Mouse (Mus musculus) forebrain, embryonic 13.5 days (tissue): Measurements from ENCODE around the gene Atp1b2. TPM values are rescaled to one million over a fixed set of nuclear protein-coding genes. Genes with fewer than 3 reads are reported as not detected.
A peak's percentile ranks its signal among the peaks of the same experiment; 100 is the strongest.
"Not testable (repeated sequence)": the region's sequence is repeated elsewhere in the genome, so short reads cannot be mapped to it uniquely, and the experiment has no call there.

Experiments
- ATAC-seq: fragments of 200-750 bp; cut with Nextera tagmentation; 2 replicates; pipeline ENCODE4 v1.8.0; 2017
- H3K27ac ChIP-seq: fragments of 300-500 bp; sonication (generic); 2 replicates; pipeline ENCODE4 v1.5.1; 2015; ENCODE audit warnings: inconsistent platforms, mild to moderate bottlenecking, moderate library complexity
- H3K27me3 ChIP-seq: fragments of 300-500 bp; sonication (generic); 2 replicates; pipeline ENCODE4 v1.6.1; 2015; ENCODE audit warnings: mild to moderate bottlenecking, inconsistent platforms
- H3K36me3 ChIP-seq: fragments of 300-500 bp; sonication (generic); 2 replicates; pipeline ENCODE4 v1.6.1; 2015; ENCODE audit warnings: mild to moderate bottlenecking, inconsistent platforms; ENCODE audit not compliant: poor library complexity, severe bottlenecking
- H3K4me1 ChIP-seq: fragments of 300-500 bp; sonication (generic); 2 replicates; pipeline ENCODE4 v1.6.1; 2015; ENCODE audit warnings: inconsistent platforms
- H3K4me2 ChIP-seq: fragments of 300-500 bp; sonication (generic); 2 replicates; pipeline ENCODE4 v1.6.1; 2015; ENCODE audit warnings: inconsistent platforms, mild to moderate bottlenecking, moderate library complexity
- H3K4me3 ChIP-seq: fragments of 300-500 bp; sonication (generic); 2 replicates; pipeline ENCODE4 v1.5.1; 2015; ENCODE audit warnings: mild to moderate bottlenecking, inconsistent platforms
- H3K9ac ChIP-seq: fragments of 300-500 bp; sonication (generic); 2 replicates; pipeline ENCODE4 v1.6.1; 2015; ENCODE audit warnings: mild to moderate bottlenecking, inconsistent platforms
- H3K9me3 ChIP-seq: fragments of 300-500 bp; sonication (generic); replicated peaks from 2 replicates; pipeline ENCODE4 v1.6.1; 2016; ENCODE audit warnings: inconsistent platforms
- WGBS: fragments of 180-500 bp; shearing (Covaris S2); methylation state at CpG from one replicate; pipeline ENCODE4 v1.1.7; 2015; 5-methylcytosine and 5-hydroxymethylcytosine counted together
- polyA plus RNA-seq: library from polyadenylated mRNA; unstranded; fragments of >200 nt; fragmentation: Nextera tagmentation; extraction: Ambion mirVana; gene quantifications from 2 replicates; pipeline ENCODE4 v1.2.1, GENCODE M21; 2015

The Atp1b2 gene
- polyA plus RNA-seq, 1 experiment from 2014 or later: 12.7 TPM

DNA sequence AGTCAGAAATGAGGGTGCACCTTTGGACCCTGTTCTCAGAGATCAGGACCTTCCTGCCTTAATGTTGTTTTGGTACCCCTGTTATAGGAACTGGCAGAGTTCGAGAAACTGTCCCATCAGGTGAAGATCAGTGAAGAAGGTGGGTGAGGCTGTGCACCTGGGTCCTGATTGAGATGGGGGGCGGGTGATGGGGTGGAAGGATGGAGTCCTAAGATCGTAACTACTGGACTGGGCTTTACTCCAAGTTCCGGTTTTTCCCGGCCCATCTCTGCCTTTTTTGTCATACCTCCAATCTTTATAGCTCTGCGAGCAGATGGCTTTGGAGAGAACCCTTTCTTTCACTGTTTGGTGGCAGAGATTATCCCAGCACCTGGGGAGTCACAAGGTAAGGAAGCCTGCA is 16.7 kb upstream of the Atp1b2 start:
- Histone ChIP-seq H3K36me3 (no peaks in the 10 kb centered on the region), H3K4me3 (peak overlapping the region; percentile 53), H3K4me2 (peak overlapping the region; percentile 80), H3K9ac (peak overlapping the region; percentile 78), H3K4me1 (peaks cover 16% of the 10 kb centered on the region), H3K27ac (peak overlapping the region; percentile 59), H3K9me3 (no peaks in the 10 kb centered on the region), H3K27me3 (no peaks in the 10 kb centered on the region)
- ATAC-seq: peak; percentile 19; the same call in 1 of the 2 replicates
- WGBS: 39% methylated on average over 6 of the region's 6 CpGs

DNA sequence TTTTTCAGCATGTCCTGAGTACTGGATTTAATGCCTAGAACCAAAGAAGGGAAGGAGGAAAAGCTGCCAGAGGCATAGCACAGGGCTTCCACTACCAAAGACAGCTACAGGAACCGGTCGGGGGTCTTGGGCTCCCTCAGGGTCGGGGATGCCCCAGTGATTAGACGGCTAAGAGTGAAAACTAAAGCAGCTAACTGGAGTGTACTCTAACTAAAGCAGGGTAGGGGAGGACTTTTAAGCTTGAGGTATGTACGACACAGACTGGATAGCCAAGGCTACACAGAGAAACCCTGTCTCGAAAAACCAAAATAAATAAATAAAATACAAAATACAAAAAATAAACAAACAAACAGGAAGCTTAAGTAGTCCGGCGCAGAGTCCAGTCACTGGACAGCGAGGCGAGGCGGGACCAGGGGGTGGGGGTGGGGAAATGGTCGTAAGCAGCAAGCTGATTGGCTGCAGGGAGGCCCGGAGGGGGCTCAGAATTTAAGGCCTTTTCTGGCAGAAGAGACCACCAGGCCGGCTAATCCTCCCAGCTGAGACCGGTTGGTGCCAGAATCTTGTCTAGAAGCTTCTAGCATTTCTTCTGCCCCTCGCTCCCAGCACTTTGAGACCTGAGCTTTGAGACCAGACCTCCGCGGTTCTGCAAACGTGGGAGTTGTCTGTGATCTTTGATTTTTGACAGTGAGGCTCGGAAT is 16.0 kb upstream of the Atp1b2 start, which contains the start of gene Sat2:
TSS of gene Sat2 (plus strand) at position 454 of the 698 bp plus-strand sequence.
- Histone ChIP-seq H3K27me3 (no peaks in the 10 kb centered on the region), H3K27ac (peak within 1 kb of the TSS; percentile 59), H3K9me3 (no peaks in the 10 kb centered on the region), H3K9ac (peak within 1 kb of the TSS; percentile 78), H3K4me2 (peak within 1 kb of the TSS; percentile 80), H3K4me3 (peak within 1 kb of the TSS; percentile 53), H3K36me3 (no peaks in the 10 kb centered on the region), H3K4me1 (peaks cover 16% of the 10 kb centered on the region)
- peak; percentile 80 for ATAC-seq
- WGBS: 0% methylated on average over 20 of the region's 20 CpGs

DNA sequence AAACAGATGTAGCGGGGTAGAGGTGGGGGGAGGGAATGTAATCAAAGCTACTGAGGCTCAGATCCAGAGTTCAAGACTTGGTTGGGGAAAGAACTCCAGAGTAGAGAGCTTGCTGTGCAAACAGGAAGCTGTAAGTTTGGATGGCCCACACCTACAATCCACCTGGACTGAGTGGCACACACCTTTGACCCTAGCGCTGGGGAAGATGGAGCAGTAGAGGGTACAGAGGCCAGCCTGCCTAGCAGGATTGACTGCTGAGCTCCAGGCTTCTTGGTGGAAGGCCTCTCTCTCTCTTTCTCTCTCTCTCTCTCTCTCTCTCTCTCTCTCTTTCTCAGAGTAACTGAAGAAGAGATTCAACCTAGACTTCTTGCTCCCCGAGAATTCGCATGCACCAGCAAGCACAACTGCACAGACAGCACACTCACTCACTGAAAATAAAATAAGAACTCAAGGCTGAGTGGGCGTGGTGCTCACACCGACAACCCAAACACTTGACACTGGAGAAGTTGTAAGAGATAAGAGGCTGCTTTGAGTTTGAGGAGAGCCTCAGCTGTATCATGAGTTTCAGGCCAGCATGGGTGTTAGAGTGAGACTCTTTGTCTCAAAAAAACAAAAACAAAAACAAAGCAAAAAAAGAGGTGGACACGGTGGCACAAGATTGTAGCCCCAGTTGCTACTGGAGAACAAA is 14.8 kb upstream of the Atp1b2 start:
- H3K27ac ChIP-seq: no peak overlapping the region
- no peak overlapping the region for H3K9ac ChIP-seq
- H3K4me2 ChIP-seq: no peak overlapping the region
- no peaks in the 10 kb centered on the region for H3K9me3 ChIP-seq
- WGBS: 86% methylated on average over 7 of the region's 7 CpGs
- no peaks in the 10 kb centered on the region for H3K36me3 ChIP-seq
- H3K4me3 ChIP-seq: no peak overlapping the region
- ATAC-seq: no peak
- peaks cover 16% of the 10 kb centered on the region for H3K4me1 ChIP-seq
- H3K27me3 ChIP-seq: no peaks in the 10 kb centered on the region

DNA sequence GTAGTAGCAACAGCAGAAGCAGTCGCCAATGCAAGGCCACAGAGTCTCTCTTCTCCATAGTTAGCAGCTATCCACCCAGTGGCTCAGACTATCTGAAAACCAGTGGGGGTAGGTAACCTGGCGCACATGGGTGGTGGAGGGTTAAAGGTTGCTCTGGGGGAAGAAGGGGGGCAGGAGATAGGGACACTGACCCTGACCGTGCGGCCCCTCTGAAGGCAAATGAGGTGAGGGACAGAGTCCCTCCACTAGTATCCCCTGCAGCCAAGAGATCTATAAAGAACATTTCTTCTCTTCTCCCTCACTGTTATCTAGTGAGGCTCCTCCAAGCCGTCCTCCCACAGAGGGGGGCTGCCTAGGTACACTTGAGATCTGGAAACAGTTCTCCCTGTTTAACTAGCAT is 12.1 kb upstream of the Atp1b2 start, which contains the start of gene Shbg:
TSS of gene Shbg (minus strand) at position 101 of the 400 bp plus-strand sequence.
- H3K4me1 ChIP-seq: peaks cover 17% of the 10 kb centered on the region

DNA sequence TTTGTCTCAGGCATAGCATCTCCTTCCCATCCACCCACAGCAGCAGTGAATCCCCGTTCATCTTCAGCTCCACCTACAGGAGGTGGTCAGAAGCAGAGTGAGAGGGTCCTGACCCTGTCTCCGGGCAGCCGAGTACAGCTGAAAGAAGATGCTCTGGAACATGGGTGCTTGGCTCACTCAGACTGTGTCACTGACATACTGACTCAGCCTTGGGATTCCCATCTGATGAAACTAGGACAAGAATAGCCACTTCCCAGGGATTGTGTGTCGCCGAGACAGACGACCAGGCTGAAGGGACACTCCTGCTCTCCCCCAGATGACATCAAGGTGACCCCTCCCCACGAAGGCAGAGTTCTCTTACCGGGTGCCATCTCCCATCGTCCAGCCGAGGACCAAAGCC is 11.0 kb upstream of the Atp1b2 start:
- H3K4me1 ChIP-seq: peaks cover 11% of the 10 kb centered on the region
- 53% methylated on average over 10 of the region's 10 CpGs for WGBS
- no peak overlapping the region for H3K4me2 ChIP-seq
- H3K9me3 ChIP-seq: no peaks in the 10 kb centered on the region
- no peak overlapping the region for H3K27ac ChIP-seq
- H3K4me3 ChIP-seq: no peak overlapping the region
- ATAC-seq: no peak
- H3K27me3 ChIP-seq: no peaks in the 10 kb centered on the region
- no peak overlapping the region for H3K9ac ChIP-seq
- H3K36me3 ChIP-seq: no peaks in the 10 kb centered on the region

More for the DNA sequence above, 12.1 kb upstream of the Atp1b2 start, which contains the start of gene Shbg:
- Histone ChIP-seq H3K27ac (no peak within 1 kb of the TSS), H3K4me2 (no peak within 1 kb of the TSS), H3K9ac (no peak within 1 kb of the TSS), H3K27me3 (no peaks in the 10 kb centered on the region), H3K36me3 (no peaks in the 10 kb centered on the region), H3K9me3 (no peaks in the 10 kb centered on the region), H3K4me3 (no peak within 1 kb of the TSS)
- no peak for ATAC-seq
- WGBS: 81% methylated on average over 5 of the region's 5 CpGs

DNA sequence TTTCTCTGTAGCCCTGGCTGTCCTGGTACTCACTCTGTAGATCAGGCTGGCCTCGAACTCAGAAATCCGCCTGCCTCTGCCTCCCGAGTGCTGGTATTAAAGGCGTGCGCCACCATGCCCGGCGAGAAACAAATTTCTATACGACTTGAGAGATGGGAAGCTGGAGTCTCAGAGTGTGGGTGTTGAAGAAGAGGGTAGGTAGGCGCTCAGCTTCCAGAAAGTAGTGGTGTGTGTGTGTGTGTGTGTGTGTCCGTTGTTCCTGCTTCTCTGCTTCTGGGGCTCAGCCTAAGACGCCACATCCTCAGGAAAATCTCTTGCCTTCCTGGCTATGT is 8.5 kb upstream of the Atp1b2 start:
- 51% methylated on average over 11 of the region's 11 CpGs for WGBS
- H3K9ac ChIP-seq, H3K27me3 ChIP-seq, H3K4me2 ChIP-seq, H3K36me3 ChIP-seq, H3K27ac ChIP-seq, ATAC-seq, H3K4me1 ChIP-seq, H3K9me3 ChIP-seq, H3K4me3 ChIP-seq: not testable (repeated sequence)

DNA sequence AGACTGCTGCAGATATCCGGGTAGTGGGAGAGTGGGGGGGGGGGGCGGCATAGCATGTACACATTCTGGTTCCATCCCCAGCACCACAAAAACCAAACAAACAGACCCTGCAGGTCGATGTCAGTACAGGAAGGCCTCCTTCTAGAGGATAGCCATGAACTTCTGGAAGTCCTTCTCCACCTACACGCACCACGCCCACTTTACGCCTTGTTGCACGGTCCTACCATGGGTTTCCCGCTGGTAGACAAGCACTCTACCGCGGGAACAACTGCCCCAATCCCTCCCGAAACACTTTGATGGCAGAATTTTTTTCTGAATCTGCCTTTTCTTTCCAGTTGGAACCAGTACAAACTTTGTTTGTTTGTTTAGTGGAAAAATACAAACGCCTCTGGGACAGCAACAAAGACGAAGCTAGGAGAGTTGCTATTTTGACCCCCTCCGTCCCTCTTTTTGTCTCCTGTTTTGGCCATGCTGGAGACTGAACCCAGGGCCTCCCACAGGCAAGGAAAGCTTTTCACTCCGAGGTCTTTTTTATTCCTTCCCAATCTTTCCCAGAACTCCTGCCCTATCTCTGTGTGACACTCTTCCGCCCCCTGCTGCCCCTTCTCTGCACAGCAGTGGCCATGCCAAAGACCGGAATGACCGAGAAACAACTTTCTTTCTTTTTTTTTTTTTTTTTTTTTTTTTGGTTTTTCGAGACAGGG is 8.0 kb upstream of the Atp1b2 start:
- Histone ChIP-seq H3K9me3 (no peaks in the 10 kb centered on the region), H3K36me3 (no peaks in the 10 kb centered on the region), H3K4me1 (peaks cover 7% of the 10 kb centered on the region), H3K27ac (no peak overlapping the region), H3K4me3 (no peak overlapping the region), H3K9ac (peak overlapping the region; percentile 17; the same call in 1 of the 2 replicates), H3K4me2 (peak overlapping the region; percentile 26), H3K27me3 (no peaks in the 10 kb centered on the region)
- WGBS: 7% methylated on average over 19 of the region's 19 CpGs
- ATAC-seq: peak; percentile 45; the same call in 1 of the 2 replicates

DNA sequence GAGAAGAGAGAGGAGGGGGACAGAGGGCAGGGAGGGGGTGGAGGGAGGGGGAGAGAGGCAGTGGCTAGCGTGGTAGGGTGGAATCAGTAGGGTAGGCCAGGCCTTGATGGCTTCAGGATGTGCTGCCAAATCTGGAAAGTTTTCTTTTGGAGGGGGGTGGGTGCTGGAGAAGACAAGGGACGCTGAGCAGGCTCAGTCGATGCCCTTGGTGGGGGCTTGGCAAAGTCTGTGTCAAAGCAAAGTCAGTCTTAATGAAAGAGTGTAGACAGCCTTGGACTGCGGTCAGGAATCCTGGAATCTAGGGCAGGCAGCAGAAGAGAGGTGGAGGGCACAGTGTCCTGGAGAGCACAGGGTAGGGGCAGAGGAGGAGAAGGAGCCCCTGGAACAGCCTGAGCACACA is 5.2 kb upstream of the Atp1b2 start:
- Histone ChIP-seq H3K27ac (no peak overlapping the region), H3K9me3 (no peaks in the 10 kb centered on the region), H3K9ac (no peak overlapping the region), H3K36me3 (no peaks in the 10 kb centered on the region), H3K4me3 (no peak overlapping the region), H3K4me2 (no peak overlapping the region), H3K27me3 (no peaks in the 10 kb centered on the region), H3K4me1 (peaks cover 12% of the 10 kb centered on the region)
- 66% methylated on average over 4 of the region's 4 CpGs for WGBS
- ATAC-seq: no peak

DNA sequence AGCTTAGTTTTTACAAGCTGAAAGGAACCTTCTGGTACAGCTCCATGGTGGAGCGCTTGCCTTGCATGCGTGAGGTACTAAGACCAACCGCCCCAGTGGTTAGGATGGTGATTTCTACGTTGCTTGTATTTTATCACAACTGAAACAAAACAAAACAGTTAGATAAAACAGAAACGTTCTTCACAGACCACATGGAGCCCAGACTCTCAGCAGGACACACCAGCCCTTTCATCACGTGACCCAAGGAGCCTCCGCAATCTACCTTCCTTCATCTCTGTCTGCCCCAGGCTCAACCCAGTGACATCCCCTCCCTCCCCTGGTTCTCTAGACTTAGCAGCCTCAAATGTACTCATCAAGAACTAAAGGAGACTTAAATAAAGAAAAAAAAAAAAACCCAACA is 3.7 kb upstream of the Atp1b2 start:
- H3K9me3 ChIP-seq: no peaks in the 10 kb centered on the region
- H3K4me1 ChIP-seq: peaks cover 21% of the 10 kb centered on the region
- H3K36me3 ChIP-seq: no peaks in the 10 kb centered on the region
- H3K4me2 ChIP-seq: no peak overlapping the region
- H3K9ac ChIP-seq: no peak overlapping the region
- no peak overlapping the region for H3K4me3 ChIP-seq
- ATAC-seq: no peak
- WGBS: 65% methylated on average over 7 of the region's 7 CpGs
- H3K27ac ChIP-seq: no peak overlapping the region
- no peaks in the 10 kb centered on the region for H3K27me3 ChIP-seq

DNA sequence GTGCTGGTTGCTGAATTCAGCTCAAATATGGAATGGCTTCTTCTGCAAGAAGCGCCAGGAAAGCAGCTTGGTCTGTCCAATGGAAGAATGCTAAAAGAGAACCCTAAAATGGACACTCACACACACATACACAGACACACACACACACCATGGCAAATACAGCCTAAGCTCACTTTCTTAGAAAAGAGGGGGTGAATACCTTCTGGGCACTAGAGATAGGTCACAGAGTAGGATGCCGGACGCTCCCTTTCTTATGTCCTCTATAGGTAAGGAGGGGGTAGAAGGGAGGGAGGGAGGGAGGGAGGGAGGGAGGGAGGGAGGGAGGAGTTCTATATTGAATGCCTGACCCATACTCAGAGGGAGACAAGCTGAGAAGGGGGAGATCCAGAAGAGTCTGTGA is 2.8 kb upstream of the Atp1b2 start:
- H3K4me2 ChIP-seq: no peak overlapping the region
- 86% methylated on average over 3 of the region's 3 CpGs for WGBS
- H3K4me1 ChIP-seq: peaks cover 26% of the 10 kb centered on the region
- no peaks in the 10 kb centered on the region for H3K36me3 ChIP-seq
- no peak overlapping the region for H3K4me3 ChIP-seq
- H3K9ac ChIP-seq: no peak overlapping the region
- H3K27ac ChIP-seq: no peak overlapping the region
- no peaks in the 10 kb centered on the region for H3K9me3 ChIP-seq
- no peak for ATAC-seq
- H3K27me3 ChIP-seq: no peaks in the 10 kb centered on the region

DNA sequence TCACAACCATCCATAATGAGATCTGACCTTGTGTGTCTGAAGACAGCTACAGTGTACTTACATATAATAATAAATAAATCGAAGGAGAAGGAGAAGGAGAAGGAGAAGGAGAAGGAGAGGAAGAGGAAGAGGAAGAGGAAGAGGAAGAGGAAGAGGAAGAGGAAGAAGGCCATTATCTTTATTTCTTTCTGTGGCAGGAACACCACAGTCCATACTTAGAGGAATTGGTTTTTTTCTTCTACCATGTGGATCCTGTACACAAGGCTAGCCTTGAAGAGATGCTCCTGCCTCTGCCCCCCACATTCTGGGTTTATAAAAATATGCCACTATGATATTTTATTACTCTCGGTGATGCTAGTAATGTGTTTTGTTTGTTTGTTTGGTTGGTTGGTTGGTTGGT is 1.1 kb upstream of the Atp1b2 start:
- no peaks in the 10 kb centered on the region for H3K27me3 ChIP-seq

DNA sequence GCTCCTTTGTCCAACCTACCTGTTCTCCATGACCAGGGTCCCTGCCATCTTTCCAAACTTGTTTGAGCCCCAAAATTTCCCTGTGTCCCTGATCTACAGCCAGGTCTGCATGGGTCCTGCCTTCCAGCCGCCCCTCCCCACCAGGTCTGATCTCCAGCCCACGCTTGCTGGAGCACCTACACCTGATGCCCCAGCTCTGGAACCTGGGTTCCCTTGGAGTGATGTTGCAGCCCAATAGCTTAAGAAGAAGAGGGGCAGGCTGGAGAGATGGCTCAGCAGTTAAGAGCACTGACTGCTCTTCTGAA is 701 bp upstream of the Atp1b2 start:
- peaks cover 11% of the 10 kb centered on the region for H3K36me3 ChIP-seq
- H3K27me3 ChIP-seq: no peaks in the 10 kb centered on the region
- H3K9me3 ChIP-seq: no peaks in the 10 kb centered on the region
- H3K27ac ChIP-seq: no peak overlapping the region
- H3K9ac ChIP-seq: peak overlapping the region; percentile 38; the same call in 1 of the 2 replicates
- ATAC-seq: no peak
- H3K4me3 ChIP-seq: peak overlapping the region; percentile 73
- peaks cover 23% of the 10 kb centered on the region for H3K4me1 ChIP-seq
- WGBS: 53% methylated on average over 2 of the region's 2 CpGs
- peak overlapping the region; percentile 100 for H3K4me2 ChIP-seq

More for the DNA sequence above, 1.1 kb upstream of the Atp1b2 start:
- H3K36me3 ChIP-seq: peaks cover 8% of the 10 kb centered on the region
- no peak overlapping the region for H3K27ac ChIP-seq
- WGBS: 92% methylated on average over 2 of the region's 2 CpGs
- no peaks in the 10 kb centered on the region for H3K9me3 ChIP-seq
- peaks cover 23% of the 10 kb centered on the region for H3K4me1 ChIP-seq
- H3K9ac ChIP-seq: no peak overlapping the region
- no peak for ATAC-seq
- H3K4me3 ChIP-seq: no peak overlapping the region
- H3K4me2 ChIP-seq: no peak overlapping the region
